Mouse (Mus musculus) ES-Bruce4 (cell line): ENCODE results near the gene Mecom.

Source experiments
- CTCF ChIP-seq: IDR thresholded peaks from one replicate; pipeline ENCODE4 v1.8.1; 2011; ENCODE audit warnings: low read depth, low read length
- EP300 ChIP-seq: IDR thresholded peaks from 2 replicates; pipeline ENCODE4 v1.6.1; 2011; ENCODE audit warnings: low read depth, low read length; ENCODE audit not compliant: insufficient read depth
- POLR2A ChIP-seq: IDR thresholded peaks from one replicate; pipeline ENCODE4 v1.8.1; 2011; ENCODE audit warnings: low read length; ENCODE audit not compliant: insufficient read depth

DNA sequence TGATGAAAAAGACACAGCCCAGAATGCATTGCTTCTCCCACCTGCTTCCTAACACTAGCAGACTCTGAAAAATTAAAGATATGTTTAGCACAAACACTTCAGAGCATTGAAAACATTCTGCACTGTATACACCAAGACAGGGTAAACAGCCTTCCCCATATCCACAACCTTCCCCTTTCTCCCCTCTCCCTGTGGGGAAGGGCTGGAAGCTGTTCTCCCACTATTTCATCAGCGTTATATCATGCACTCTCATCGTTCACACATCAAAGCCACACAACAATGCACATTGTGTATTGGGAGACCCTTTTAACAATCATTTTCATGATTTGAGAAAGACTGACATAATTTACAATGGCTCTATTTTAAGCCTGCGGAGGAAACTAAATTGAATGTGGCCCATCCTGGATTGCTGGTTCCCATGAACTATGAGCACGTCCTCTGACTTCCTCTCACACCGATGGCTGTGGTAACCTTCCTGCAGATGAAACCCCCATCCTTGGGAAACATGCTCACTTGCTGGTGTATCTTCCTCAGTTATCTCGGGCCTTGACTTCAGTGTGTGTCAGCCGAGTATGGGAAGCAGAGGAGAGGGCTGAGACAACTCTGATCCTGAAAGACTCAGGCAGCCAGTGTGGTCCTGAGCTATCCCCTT lies 566.4 kb downstream of the Mecom start:
- TF ChIP-seq CTCF, result no peak
- TF ChIP-seq POLR2A, result no peak
- no peak for TF ChIP-seq EP300
